Mouse (Mus musculus) neutrophil, adult 5-6 weeks (primary cell): ENCODE measurements around the gene Zbtb16. TPM values are rescaled to one million over a fixed set of nuclear protein-coding genes. Genes with fewer than 3 reads are reported as not detected.
A peak's percentile ranks its signal among the peaks of the same experiment; 100 is the strongest.

Source experiments
- ATAC-seq: fragments of 151-379, 151-347 bp; 2 replicates; pipeline ENCODE4 v1.8.0; 2017; ENCODE audit warnings: mild to moderate bottlenecking, moderate TSS enrichment; ENCODE audit not compliant: insufficient number of reproducible peaks, poor library complexity, low FRiP score, severe bottlenecking; ENCODE audit errors: extremely low read depth
- total RNA-seq: library from RNA; stranded (forward); fragments of 200-1000 nt; gene quantifications from 2 replicates; pipeline ENCODE4 v1.2.3, GENCODE M21; 2017

The Zbtb16 gene
- total RNA-seq, 1 experiment from 2014 or later = 6.5 TPM

DNA sequence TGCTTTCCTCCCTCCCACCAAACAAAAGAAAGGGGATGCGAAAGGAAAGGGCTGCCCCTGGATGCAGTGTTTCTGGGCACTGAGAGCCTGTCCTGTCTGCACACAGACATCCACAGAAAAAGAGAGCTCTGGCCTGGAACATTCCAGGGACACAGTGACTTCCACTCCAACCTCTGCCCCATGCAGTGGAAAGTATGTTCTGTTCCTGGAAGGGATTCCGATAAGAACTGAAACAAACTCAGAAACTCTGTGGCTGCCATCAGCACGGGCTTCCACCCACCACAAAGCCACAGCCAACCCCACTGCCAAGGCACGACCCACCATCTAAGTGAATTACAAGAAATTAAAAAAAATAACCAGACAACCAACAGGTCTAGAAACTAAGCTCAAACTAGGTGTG lies 52.7 kb downstream of the Zbtb16 start:
- no peak for ATAC-seq

DNA sequence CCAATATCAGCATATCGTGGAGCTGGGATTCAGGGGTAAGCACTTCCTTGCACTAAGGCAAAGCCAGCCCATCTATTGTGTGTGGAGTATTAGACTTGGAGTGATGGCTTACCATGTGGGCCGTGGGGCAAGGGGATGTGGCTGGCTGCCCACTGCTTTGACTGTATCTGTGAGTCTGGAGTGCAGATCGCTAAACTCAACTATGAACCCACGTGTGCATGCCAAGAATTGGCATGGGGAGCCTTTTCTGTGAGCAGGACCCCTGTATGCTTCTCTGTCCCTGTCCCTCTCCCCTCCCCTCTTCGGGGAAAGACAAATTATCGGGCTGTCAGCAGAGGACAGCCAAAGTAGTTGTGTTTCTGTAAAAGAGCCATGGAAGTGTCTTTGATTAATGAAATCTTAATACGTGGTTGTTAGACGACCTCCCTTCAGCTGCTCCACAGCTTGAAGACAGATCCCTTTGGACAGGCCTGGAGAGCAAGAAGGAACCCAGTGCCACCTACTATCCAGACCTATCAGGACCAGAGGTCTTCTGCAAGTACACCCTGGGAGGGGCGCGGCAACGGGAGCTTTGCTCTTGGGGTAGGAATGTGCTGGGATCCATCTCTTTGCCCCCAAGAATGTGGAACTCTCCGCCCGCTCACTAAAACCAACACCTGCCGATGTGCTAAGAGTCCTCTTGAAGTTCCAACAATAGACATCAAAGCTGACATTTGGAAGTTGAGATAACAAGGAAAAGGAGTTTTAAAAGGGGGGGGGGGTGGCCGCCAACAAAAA lies 53.5 kb downstream of the Zbtb16 start:
- ATAC-seq = no peak

DNA sequence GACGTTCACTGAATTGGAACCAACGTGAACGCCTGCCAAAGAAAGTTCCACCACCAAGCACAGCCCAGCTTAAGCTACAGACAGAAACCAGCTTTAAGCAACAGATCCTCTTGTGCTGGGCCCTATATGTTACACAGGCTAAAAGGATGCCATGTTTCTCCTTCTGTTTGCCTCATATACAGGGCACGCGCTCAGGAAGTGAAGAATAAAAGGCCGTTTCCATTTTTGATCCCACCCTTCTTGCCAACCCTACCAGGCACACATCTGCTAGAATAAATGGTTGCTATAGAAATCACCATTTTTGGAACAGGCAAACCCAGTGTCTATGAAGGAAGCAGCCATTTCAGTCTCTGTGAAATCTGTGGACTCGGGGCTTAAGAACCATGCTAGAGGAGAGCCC lies 59.8 kb downstream of the Zbtb16 start:
- no peak for ATAC-seq

DNA sequence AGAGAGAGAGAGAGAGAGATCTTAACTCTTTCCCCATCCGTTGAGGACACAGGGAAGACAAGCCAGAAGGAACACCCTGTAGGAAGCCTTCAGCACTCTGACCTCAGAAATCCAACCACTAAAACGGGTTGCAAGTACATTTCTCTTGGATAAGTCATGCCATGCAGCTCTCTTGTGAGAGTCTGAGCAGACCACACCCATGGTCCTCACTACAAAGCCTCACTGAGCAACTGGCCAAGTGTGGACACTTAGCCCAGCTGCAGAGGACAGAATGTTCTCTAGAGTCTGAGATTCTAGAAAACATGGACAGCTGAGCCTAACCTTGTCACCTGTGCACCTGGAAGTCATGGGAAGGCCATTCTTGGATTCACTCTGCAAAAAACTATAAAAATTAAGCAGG lies 60.5 kb downstream of the Zbtb16 start:
- no peak for ATAC-seq

DNA sequence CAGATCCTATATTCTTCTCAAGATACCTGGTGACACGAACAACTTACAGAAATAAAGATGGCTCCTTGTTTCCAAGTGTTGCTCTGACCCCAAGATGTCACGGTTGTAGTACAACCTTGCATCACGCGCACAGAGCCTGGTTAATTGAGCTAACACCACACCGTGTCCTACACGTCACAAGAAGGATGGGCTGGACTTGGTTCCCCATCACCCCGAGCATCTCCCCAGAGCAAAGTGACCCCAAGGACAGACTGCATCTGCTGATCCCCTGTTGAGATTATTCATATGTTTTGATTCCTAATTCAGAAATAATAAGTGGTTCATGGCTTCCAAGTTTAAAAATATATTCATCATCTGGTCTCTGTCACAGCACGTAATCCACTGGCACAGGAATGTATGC lies 62.3 kb downstream of the Zbtb16 start:
- no peak for ATAC-seq

DNA sequence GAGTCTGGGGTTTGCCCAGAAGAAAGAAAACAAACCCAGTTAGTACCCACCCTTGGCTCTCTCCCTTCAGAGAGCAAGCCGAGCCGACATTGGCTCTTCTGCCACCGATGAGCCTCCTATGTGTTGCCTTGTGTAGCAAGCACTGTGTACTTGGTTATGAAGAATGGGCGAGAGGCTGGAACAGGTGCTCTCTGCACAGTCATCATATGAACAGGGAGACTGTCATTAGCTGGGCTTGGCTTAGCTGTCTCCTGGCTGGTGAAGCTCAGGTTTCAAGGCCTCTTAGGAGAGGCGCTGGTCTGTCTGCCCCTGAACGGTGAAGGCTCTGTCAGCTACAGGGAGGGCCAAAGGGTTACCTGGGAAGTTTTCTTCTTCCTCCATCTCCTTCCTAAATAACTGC lies 62.9 kb downstream of the Zbtb16 start:
- no peak for ATAC-seq

DNA sequence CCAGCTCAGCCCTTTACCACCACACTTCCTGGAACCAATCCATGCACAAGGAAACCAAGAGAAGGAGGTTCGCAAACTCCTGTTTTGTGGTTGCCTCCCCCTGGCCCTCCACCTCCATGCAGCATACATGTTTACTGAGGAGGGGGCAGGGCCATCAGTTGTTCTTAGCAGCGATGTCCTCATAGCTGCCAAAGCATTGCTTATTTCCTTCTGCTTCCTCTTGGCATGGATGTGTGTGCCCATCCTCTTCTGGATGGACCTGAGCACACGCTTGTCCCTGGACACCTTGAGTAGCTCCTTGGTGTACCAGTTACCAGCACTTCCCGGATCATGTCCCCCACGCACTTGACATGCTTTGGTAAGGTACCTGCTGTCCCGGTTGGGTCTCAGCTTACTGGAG lies 64.5 kb downstream of the Zbtb16 start:
- no peak for ATAC-seq

DNA sequence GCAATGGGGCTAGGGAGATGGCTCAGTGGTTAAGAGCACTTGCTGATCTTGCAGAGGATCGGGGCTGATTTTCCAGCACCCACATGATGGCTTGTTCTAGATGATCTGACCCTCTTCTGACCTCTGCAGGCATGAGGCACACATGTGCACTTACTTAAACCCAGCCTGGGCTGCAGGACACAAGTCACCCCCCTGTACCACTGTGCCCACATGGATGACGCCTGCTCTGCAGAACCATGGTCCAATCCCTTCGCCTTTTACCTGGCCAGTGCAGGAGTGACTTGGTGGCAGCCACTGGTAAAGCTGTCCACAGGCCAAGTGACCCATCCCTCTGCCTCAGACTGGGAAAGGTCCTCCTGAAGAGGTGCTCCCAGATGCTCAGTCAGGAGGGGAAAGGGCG lies 67.1 kb downstream of the Zbtb16 start:
- ATAC-seq = no peak

DNA sequence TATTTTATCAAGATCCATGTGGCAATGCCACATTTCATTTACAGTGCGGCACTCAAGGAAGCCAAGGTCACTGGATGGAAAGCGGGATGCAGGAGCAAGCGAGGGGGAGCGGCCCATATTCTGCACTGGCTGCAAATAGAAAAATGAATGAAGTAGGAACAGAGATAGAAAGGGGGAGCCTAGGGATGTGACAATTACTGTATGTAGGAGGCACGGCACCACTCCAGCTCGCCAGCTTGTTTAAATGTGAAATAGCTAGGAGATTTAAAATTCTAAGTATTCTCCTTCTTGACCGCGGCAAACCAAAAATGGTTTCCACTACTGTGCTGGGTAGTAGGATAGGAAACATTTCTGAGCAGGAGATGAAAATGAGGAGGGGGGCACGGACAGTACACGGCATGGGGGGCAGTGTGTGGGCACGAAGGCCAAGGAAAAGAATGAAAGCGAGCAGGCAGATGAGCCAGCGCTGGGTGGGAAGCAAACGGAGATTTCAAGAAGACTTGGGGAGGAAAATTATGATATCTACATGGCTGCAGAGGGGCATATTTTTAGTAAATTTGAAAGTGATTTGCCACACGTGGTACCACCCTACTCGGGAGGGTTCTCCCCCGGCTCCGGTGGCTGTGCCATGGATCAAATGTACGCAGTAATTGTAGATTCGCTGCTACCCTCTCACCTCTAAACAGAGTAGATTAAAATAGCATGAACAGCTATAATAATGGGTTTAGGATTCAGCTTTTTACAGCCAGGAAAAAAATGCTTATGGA lies 68.2 kb downstream of the Zbtb16 start:
- ATAC-seq = no peak

DNA sequence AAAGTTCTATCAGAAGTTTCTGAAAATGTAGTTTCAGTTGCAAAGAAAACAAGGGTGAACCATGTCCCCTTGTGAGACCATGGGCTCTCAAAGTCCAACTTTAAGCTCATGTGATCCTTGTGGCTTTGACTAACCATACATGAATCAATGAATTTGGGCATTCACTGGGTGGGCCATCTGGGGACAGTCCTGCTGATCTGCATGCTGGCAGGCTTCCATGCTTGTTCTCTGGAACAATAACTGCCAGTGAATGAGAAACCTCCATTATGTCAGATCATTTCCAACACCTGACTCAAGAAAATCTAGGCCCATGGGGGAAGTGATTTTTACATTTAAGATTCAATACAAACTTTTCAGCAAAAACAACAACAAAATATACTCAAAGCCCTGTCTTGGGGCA lies 70.1 kb downstream of the Zbtb16 start:
- no peak for ATAC-seq

DNA sequence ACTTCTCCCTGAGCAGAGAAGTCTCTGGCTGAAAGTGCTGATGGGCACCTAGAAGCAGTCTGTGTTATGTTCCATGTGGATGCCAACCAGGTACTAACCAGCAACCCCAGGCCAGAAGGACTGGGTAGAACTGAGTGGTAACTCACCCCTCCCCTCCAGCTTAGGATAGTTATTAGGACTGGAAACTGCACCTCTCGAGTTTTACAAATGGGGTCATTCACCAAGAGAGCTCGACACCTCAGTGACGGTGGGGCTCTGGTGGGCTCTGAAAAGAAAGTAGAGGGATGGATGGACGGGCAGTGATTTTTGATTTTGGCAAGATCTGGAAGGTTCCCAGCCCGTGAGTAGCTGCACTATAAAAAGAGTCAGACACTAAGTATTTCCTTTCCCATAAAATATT lies 71.7 kb downstream of the Zbtb16 start:
- no peak for ATAC-seq

DNA sequence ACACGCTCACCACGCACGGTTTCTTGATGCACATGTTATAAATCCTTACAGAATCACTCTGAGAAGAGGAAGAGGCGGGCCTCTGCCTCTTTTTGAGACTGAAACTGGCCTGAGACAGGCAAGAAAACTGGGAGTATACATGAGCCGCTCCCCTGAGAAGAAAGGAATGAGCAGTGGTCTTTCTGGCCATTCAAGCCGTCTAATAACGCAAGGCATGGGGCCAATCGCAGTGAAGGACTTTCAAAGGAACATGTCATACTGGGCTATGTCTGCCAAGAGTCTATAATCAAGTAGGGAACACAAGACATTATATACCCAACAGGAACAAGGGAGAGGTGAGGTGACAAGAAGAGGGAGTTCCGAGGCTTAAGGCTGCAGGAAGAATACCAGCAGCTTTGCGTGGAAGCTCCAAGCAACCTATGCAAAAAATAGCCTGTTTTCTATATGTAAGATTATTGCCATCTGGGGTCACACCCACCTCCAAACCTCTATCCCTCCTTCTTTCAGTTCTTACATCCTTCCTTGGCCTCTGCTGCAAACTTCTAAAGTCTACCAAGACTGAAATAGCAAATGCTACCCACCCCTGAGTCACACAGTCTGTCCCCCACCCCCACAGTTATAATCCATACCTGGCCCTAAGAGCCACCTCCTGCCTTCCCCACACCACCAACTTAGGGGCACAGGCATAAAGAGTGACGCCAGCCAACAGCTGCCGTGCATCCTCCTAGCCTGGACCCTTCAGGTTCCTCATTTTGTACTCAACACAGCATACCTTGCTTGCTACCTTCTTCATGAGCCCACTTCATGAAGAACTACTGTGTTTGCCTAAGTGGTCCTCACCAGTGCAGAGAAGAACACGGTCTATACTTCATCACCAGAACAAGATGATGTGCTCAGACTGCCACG lies 74.0 kb downstream of the Zbtb16 start:
- ATAC-seq = 0 out of 2 replicates have a peak, but pooled peaks have one; percentile 9

DNA sequence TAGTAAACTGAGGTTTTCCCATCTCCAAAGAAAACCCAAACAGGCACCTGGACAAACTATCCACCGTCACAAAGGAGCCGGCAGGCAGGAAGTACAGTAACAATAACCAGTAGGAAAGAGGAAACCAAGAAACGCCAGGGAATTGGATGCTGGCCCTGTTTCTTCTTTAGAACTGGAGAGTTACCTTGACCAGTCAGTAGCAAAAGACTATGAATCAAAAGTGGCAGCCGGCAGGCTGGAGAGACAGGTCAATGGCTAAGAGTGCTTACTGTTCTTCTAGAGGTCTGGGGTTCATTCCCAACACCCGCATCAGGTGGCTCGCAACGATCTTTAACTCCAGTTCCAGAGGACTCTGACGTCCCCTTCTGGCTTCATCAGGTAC lies 74.9 kb downstream of the Zbtb16 start:
- ATAC-seq = no peak

DNA sequence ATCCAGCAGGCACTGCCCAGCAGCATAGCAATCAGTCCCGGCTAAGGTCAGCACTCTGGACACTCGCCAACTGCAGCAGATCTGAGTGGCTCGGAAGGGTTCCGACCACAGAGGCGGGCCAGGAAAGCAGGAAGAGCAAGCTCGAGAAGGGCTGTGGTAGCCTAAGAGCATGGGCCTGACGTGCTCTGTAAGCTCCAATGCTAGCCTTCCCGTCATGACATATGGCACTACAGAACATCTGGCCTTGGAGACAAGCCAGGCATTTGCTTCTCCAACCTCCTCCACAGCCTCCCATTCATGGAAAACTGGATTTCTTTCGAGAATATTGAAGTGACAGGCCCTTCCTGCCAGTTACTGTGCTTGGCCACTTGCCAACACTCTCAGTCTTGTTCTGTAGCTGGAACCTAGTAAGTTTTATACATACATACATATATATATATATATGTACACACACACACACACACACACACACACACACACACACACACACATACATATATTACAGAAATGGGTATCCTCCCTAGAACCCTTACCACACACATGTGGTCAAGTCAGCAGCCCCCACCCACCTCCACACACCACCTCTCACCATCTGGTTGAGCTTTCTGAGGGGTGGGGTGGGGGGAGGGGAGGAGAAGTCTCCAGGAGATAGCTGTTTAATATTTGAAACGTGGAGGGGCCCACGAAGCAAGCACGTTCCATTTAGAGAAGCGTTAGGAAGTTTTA lies 75.4 kb downstream of the Zbtb16 start:
- no peak for ATAC-seq

DNA sequence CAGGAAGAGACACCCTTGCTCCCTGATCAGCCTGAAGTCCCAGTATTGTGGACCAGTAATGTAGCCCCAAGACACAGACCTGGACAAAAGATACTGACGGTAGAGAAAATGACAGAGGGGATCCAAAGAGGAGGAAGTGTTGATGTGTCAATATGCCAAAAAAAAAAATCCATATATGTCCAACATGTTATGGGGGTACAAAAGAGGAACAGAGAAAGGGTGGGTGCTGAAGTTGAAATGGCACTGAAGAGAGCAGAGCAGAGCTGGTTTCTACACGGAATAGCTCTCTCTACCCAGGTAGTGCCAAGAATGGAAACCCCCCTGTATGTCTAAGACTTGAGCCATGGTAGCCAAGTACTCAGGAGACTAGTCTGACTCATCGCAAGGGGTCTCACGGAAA lies 76.9 kb downstream of the Zbtb16 start:
- peak; percentile 7; the same call in 1 of the 2 replicates for ATAC-seq

DNA sequence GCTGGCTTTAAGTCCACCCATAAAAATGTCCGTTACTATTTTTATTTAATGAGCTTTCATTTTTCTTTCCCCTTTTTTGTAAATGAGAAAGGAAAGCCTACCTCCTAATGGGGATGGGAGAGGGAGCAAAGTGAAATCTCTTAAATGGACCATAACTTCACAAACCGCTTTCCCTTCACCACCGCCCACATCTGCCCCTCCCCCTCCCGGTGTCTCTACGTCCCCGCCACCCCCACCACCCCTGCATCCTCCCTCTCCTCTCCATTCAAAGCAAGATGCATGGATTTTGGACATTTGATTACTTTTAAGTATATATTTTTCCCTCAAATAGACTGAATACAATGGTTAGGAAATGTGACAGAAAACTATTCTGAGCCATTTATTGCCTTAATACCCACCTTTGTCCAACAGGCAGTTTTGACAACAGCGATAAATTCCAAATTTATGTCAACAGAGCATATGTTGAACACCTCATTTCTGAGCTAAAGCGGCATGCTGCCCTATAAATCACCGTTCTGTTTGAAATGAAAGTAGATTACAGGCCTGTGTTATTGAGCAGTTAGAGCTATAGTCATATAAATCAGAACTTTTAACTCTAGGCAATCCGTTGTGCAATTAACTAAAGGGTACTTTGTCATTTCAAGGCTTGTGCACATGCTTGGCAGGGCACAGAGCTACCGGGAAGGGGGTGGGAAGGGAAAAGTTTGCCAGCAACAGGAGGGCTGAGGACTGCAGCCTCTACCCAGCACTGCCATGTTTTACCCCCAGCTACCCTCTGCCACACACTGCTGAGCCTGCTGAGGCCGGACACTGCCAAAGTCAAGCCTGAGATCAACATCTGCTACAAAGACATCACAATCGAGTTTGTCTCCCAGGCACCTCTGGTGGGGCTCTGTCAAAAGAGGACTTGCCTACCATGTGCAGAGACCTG lies 78.1 kb downstream of the Zbtb16 start:
- no peak for ATAC-seq

DNA sequence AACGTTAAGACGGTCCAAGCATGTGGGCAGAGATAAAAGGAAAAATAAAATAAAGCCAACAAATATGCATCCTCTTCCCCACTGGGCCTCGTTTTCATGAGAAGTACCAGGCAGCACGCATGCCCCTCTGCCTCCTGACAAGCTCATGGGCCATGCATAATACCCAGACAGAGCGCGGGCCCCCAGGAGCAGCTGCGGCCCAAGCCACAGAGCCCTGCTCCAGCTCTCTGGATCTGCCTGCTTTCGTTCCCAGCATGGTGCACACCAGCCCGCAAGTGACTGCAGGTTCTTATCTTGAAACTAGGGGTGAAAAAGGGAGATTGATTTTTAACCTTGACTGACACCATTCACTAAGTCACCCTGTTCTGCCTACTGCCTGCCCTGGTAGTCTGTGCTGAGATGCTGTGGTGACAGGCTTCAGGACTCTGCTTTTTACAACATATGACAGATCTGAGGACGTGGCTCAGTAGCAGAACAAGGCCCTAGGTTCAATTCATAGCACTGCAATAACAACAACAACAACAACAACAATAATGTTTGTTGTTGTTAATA lies 79.7 kb downstream of the Zbtb16 start:
- ATAC-seq = no peak
